Comparison of ENCODE assay signal across 26 mouse cellular contexts in the genomic region with DNA sequence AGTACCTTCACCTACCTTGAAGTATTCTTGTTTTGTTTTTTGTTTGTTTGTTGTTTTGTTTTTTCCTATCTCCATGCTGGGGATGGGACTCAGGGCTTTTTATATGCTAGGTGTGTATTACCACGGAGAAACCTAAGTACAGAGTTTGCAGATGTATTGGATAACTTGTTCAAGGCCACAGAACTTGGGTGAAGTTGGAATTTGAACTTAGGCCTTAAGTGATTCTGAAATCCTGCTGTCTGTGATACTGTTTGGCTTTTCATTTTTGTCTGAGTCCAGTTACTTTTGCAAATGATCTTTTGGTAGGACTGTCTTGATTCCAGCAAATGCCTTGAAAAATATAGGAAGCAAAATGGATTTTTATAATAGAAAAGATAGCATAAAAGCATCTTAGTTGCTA.
"Had no signal": no experiment of that assay in that cellular context is flagged by ENCODE, and none has a peak within 500 bp of the region (broad histone marks: within the 10 kb centered on the region; RNA-seq: fewer than 3 reads in every experiment).

No protein-coding gene starts in this region.

- H3K27me3 ChIP-seq: heart, embryonic 13.5 days; heart, embryonic 15.5 days; hindbrain, embryonic 12.5 days; intestine, embryonic 15.5 days; kidney, embryonic 15.5 days; limb, embryonic 12.5 days; liver, embryonic 12.5 days had no signal

- H3K36me3 ChIP-seq: heart, embryonic 13.5 days; heart, embryonic 15.5 days; hindbrain, embryonic 10.5 days; hindbrain, embryonic 12.5 days; intestine, embryonic 15.5 days; kidney, embryonic 15.5 days; limb, embryonic 10.5 days; limb, embryonic 12.5 days; liver, embryonic 12.5 days had no signal

- H3K9me3 ChIP-seq: heart, embryonic 13.5 days; heart, embryonic 15.5 days; hindbrain, embryonic 10.5 days; hindbrain, embryonic 12.5 days; intestine, embryonic 15.5 days; kidney, embryonic 15.5 days; limb, embryonic 10.5 days; limb, embryonic 12.5 days; liver, embryonic 12.5 days had no signal

- DNase-seq: gastrocnemius, postnatal 25 days; heart, adult 18-20 months; heart, postnatal 14 days; heart, postnatal 36 days; kidney, adult 18-20 months; kidney, postnatal 25 days; kidney, postnatal 4 days had no signal

- ATAC-seq: forebrain, embryonic 16.5 days; hindbrain, embryonic 16.5 days; inflammation-experienced regulatory T-cells, adult 6 months; intestine, embryonic 15.5 days; intestine, postnatal 0 days; liver, embryonic 12.5 days had no signal

- H3K4me2 ChIP-seq: heart, embryonic 11.5 days; heart, embryonic 13.5 days; heart, embryonic 15.5 days; hindbrain, embryonic 12.5 days; hindbrain, embryonic 14.5 days; intestine, embryonic 15.5 days; kidney, embryonic 15.5 days; limb, embryonic 12.5 days; liver, embryonic 12.5 days had no signal

- H3K9ac ChIP-seq: heart, embryonic 13.5 days; heart, embryonic 15.5 days; hindbrain, embryonic 12.5 days; hindbrain, embryonic 14.5 days; intestine, embryonic 15.5 days; kidney, embryonic 15.5 days; limb, embryonic 12.5 days; liver, embryonic 12.5 days; liver, embryonic 14.5 days had no signal

- H3K4me3 ChIP-seq: heart, embryonic 13.5 days; heart, embryonic 15.5 days; hindbrain, embryonic 10.5 days; hindbrain, embryonic 12.5 days; intestine, embryonic 15.5 days; kidney, embryonic 15.5 days; layer of hippocampus, adult 2 months; left cerebral cortex, adult 2 months; limb, embryonic 10.5 days; limb, embryonic 12.5 days; liver, embryonic 12.5 days had no signal

- H3K27ac ChIP-seq: heart, embryonic 13.5 days; heart, embryonic 15.5 days; hindbrain, embryonic 10.5 days; hindbrain, embryonic 12.5 days; hindbrain, embryonic 14.5 days; intestine, embryonic 15.5 days; kidney, embryonic 15.5 days; kidney, postnatal 0 days; layer of hippocampus, adult 2 months; left cerebral cortex, adult 2 months; limb, embryonic 10.5 days; limb, embryonic 12.5 days; liver, embryonic 12.5 days; liver, embryonic 14.5 days had no signal
